Mouse (Mus musculus) spleen, adult 2 months (tissue): ENCODE measurements around the gene Ugt1a6a.
"Not testable (repeated sequence)": the region's sequence is repeated elsewhere in the genome, so short reads cannot be mapped to it uniquely, and the experiment has no call there.

Experiments used
- CTCF ChIP-seq: fragments of 200-500 bp; IDR thresholded peaks from 2 replicates; pipeline ENCODE4 v1.5.1; 2011; ENCODE audit warnings: mild to moderate bottlenecking, inconsistent platforms; ENCODE audit not compliant: insufficient read depth, insufficient read length, insufficient replicate concordance; ENCODE audit errors: extremely low read depth
- POLR2A ChIP-seq: fragments of 200-500 bp; IDR thresholded peaks from 2 replicates; pipeline ENCODE4 v1.6.1; 2011; ENCODE audit warnings: low read depth, low read length, inconsistent platforms

DNA sequence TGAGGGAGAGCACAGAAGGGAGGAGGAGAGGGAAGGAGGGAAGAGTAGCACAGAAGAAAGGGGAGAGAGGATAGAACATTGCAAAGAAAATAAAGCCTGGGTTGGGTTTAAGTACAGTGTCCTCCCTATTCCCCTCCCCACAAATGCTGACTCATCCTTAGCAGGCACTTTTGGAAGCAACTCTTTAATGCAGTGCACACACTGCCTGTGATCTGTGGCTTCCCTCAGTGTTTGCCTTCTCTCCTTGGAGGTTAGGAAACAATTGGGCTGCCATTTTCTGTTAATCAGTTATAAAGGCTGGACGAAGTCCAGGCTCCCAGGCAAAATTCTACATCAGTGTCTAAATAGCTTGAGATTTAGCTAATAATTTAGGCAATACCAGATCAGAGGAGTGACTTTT, 5.9 kb downstream of the Ugt1a6a start:
- TF ChIP-seq POLR2A, CTCF: not testable (repeated sequence)
